9 mouse cellular contexts compared by ENCODE assay signal in the genomic region with DNA sequence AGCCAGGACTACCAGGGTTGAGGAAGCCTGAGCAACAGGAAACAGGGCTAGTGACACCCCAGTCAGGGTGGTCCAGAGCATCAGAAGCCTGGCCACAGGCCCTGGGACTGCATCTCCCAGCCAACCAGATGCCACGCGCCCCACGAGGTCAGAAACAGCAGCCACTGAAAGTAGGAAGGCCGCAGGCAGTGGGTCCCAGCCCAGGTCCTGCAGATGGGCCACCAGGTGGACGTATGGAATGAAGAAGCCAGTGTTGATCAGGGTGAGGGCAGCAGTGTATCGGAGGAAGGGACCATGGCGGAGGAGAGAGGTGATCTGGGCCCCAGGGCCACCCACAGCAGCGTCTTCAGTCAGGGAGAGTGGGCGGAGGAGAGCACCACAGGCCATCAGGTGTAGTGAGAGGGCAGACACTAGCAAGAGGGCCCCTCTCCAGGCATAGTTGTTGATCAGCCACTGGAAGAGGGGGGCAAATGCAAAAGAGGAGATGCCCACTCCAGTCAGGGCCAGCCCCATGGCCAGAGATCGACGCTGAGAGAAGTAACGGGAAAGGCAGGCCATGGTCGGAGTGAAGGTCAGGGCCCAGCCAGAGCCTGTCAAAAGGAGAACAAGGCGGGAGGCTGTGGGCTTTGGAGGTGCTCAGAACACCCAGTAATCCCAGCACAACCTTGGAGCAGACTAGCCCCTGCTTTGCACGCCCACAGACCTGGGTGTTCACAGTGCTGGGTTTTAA. TPM values are rescaled to one million over a fixed set of nuclear protein-coding genes. Genes with fewer than 3 reads are reported as not detected.
A peak's percentile ranks its signal among the peaks of the same experiment; 100 is the strongest.
DNase-seq lines count a peak whose midpoint lies in the region; ATAC-seq lines count a peak whose summit lies in the region.
"Had no signal": no experiment of that assay in that cellular context is flagged by ENCODE, and none has a peak within 500 bp of the region (broad histone marks: within the 10 kb centered on the region; RNA-seq: fewer than 3 reads in every experiment).

No protein-coding gene starts in this region.

- peak overlapping the region; percentile 95; the same call in 1 of the 2 replicates for H3K4me2 ChIP-seq in intestine, embryonic 15.5 days (replicated peaks)
- H3K4me2 ChIP-seq in midbrain, embryonic 14.5 days (ENCODE audit: low read length) = peak overlapping the region; percentile 88

- H3K27me3 ChIP-seq in forebrain, embryonic 10.5 days (ENCODE audit: poor library complexity, severe bottlenecking) = peaks cover 79% of the 10 kb centered on the region
- H3K27me3 ChIP-seq in intestine, embryonic 15.5 days (replicated peaks) = peaks cover 22% of the 10 kb centered on the region
- peaks cover 32% of the 10 kb centered on the region for H3K27me3 ChIP-seq in midbrain, embryonic 14.5 days (ENCODE audit: control insufficient read depth, insufficient read depth, low read length)

- no peak for ATAC-seq in intestine, embryonic 15.5 days
- no peak for ATAC-seq in midbrain, embryonic 14.5 days (ENCODE audit: low FRiP score, low TSS enrichment)
- no peak for ATAC-seq in activated CD4-positive, CD25-positive, alpha-beta regulatory T cell, adult 4 months

- peak; percentile 53 for DNase-seq in kidney, adult 18-20 months
- no peak for DNase-seq in kidney, postnatal 10 days
- DNase-seq in forebrain, embryonic 10.5 days (ENCODE audit: extremely low spot score, low spot score) = no peak
- DNase-seq in midbrain, embryonic 14.5 days = no peak
- no peak for DNase-seq in testis, postnatal 10 days (ENCODE audit: low spot score)
- no peak for DNase-seq in heart, postnatal 10 days

- H3K27ac ChIP-seq in forebrain, embryonic 10.5 days = no peak overlapping the region
- H3K27ac ChIP-seq in intestine, embryonic 15.5 days = no peak overlapping the region; the same call in 1 of the 2 replicates
- H3K27ac ChIP-seq in midbrain, embryonic 14.5 days (replicated peaks; ENCODE audit: low read depth, low read length) = no peak overlapping the region

- H3K36me3 ChIP-seq in forebrain, embryonic 10.5 days (replicated peaks) = peaks cover 23% of the 10 kb centered on the region
- H3K36me3 ChIP-seq in intestine, embryonic 15.5 days = no peaks in the 10 kb centered on the region
- peaks cover 15% of the 10 kb centered on the region; the same call in 1 of the 2 replicates for H3K36me3 ChIP-seq in midbrain, embryonic 14.5 days (ENCODE audit: control insufficient read depth, insufficient read depth, low read length)

- H3K4me1 ChIP-seq in forebrain, embryonic 10.5 days = peaks cover 63% of the 10 kb centered on the region
- peaks cover 34% of the 10 kb centered on the region for H3K4me1 ChIP-seq in intestine, embryonic 15.5 days (replicated peaks)
- peaks cover 43% of the 10 kb centered on the region for H3K4me1 ChIP-seq in midbrain, embryonic 14.5 days (ENCODE audit: control insufficient read depth, insufficient read depth, low read length)

- peak overlapping the region; percentile 8 for H3K9ac ChIP-seq in intestine, embryonic 15.5 days
- peak overlapping the region; percentile 81; the same call in 1 of the 2 replicates for H3K9ac ChIP-seq in midbrain, embryonic 14.5 days (replicated peaks; ENCODE audit: low read length)

- WGBS in forebrain, embryonic 10.5 days = 87% methylated on average over 15 of the region's 15 CpGs
- 85% methylated on average over 15 of the region's 15 CpGs for WGBS in intestine, embryonic 15.5 days
- WGBS in midbrain, embryonic 14.5 days = 91% methylated on average over 15 of the region's 15 CpGs

- H3K9me3 ChIP-seq in forebrain, embryonic 10.5 days = no peaks in the 10 kb centered on the region
- no peaks in the 10 kb centered on the region for H3K9me3 ChIP-seq in intestine, embryonic 15.5 days
- no peaks in the 10 kb centered on the region for H3K9me3 ChIP-seq in midbrain, embryonic 14.5 days (ENCODE audit: control insufficient read depth, low read length)

- H3K4me3 ChIP-seq in forebrain, embryonic 10.5 days = peak overlapping the region; percentile 65
- no peak overlapping the region for H3K4me3 ChIP-seq in intestine, embryonic 15.5 days (replicated peaks)
- peak overlapping the region; percentile 57 for H3K4me3 ChIP-seq in midbrain, embryonic 14.5 days (replicated peaks; ENCODE audit: low read depth, low read length)

- intact Hi-C loops in heart, postnatal 10 days (cut with DNase I) = no loop called here

RNA-seq across cellular contexts. Expression of a gene that starts 2.0 kb away (rescaled TPM):
- polyA plus RNA-seq in forebrain, embryonic 10.5 days (2016; fragmentation: Nextera tagmentation; extraction: Ambion mirVana) = 14.6 and 16.1 TPM in 2 replicates
- polyA plus RNA-seq in intestine, embryonic 15.5 days (2015; fragmentation: Nextera tagmentation; extraction: Ambion mirVana) = 13.2 and 16.0 TPM in 2 replicates
- 10.0 and 10.7 TPM in 2 replicates for polyA plus RNA-seq in midbrain, embryonic 14.5 days (2014; fragmentation: Nextera tagmentation; extraction: Ambion mirVana)
- polyA plus RNA-seq in activated CD4-positive, CD25-positive, alpha-beta regulatory T cell, adult 4 months (2017; shearing (Covaris generic)) = 1 to 10 TPM; 2.6 to 4.1 TPM
- 1 to 10 TPM; 5.2 to 6.8 TPM for total RNA-seq in heart, postnatal 10 days (2021)

RNA-seq across cellular contexts. Expression of a gene that starts 6.4 kb away (rescaled TPM):
- polyA plus RNA-seq in forebrain, embryonic 10.5 days (2016; fragmentation: Nextera tagmentation; extraction: Ambion mirVana) = 0.79 and 1.2 TPM in 2 replicates
- polyA plus RNA-seq in intestine, embryonic 15.5 days (2015; fragmentation: Nextera tagmentation; extraction: Ambion mirVana) = 2.9 and 3.7 TPM in 2 replicates
- polyA plus RNA-seq in midbrain, embryonic 14.5 days (2014; fragmentation: Nextera tagmentation; extraction: Ambion mirVana) = 1.5 and 3.2 TPM in 2 replicates
- not detected for polyA plus RNA-seq in activated CD4-positive, CD25-positive, alpha-beta regulatory T cell, adult 4 months (2017; shearing (Covaris generic))
- under 1 TPM; 0.20 to 0.91 TPM for total RNA-seq in heart, postnatal 10 days (2021)

RNA-seq across cellular contexts. Expression of a gene that starts 10.7 kb away (rescaled TPM):
- polyA plus RNA-seq in forebrain, embryonic 10.5 days (2016; fragmentation: Nextera tagmentation; extraction: Ambion mirVana) = 4.5 and 4.7 TPM in 2 replicates
- 11.1 and 11.9 TPM in 2 replicates for polyA plus RNA-seq in intestine, embryonic 15.5 days (2015; fragmentation: Nextera tagmentation; extraction: Ambion mirVana)
- 2.5 and 4.4 TPM in 2 replicates for polyA plus RNA-seq in midbrain, embryonic 14.5 days (2014; fragmentation: Nextera tagmentation; extraction: Ambion mirVana)
- polyA plus RNA-seq in activated CD4-positive, CD25-positive, alpha-beta regulatory T cell, adult 4 months (2017; shearing (Covaris generic)) = under 1 TPM; 0.23 to 0.36 TPM
- 10 to 100 TPM; 54.7 to 55.5 TPM for total RNA-seq in heart, postnatal 10 days (2021)
- total RNA-seq: MEL had no signal

RNA-seq across cellular contexts. Expression of a gene that starts 18.8 kb away (rescaled TPM):
- 227 TPM in 2 replicates for polyA plus RNA-seq in forebrain, embryonic 10.5 days (2016; fragmentation: Nextera tagmentation; extraction: Ambion mirVana)
- 133 and 138 TPM in 2 replicates for polyA plus RNA-seq in intestine, embryonic 15.5 days (2015; fragmentation: Nextera tagmentation; extraction: Ambion mirVana)
- polyA plus RNA-seq in midbrain, embryonic 14.5 days (2014; fragmentation: Nextera tagmentation; extraction: Ambion mirVana) = 171 and 205 TPM in 2 replicates
- polyA plus RNA-seq in activated CD4-positive, CD25-positive, alpha-beta regulatory T cell, adult 4 months (2017; shearing (Covaris generic)) = 100 to 1,000 TPM; 124 to 159 TPM
- total RNA-seq in heart, postnatal 10 days (2021) = 10 to 100 TPM; 54.8 to 60.8 TPM

RNA-seq across cellular contexts. Expression of a gene that starts 20.7 kb away (rescaled TPM):
- 7.9 and 10.1 TPM in 2 replicates for polyA plus RNA-seq in forebrain, embryonic 10.5 days (2016; fragmentation: Nextera tagmentation; extraction: Ambion mirVana)
- polyA plus RNA-seq in intestine, embryonic 15.5 days (2015; fragmentation: Nextera tagmentation; extraction: Ambion mirVana) = 8.8 and 10.6 TPM in 2 replicates
- polyA plus RNA-seq in midbrain, embryonic 14.5 days (2014; fragmentation: Nextera tagmentation; extraction: Ambion mirVana) = 13.4 and 16.3 TPM in 2 replicates
- 1 to 10 TPM; 5.2 to 7.6 TPM for polyA plus RNA-seq in activated CD4-positive, CD25-positive, alpha-beta regulatory T cell, adult 4 months (2017; shearing (Covaris generic))
- 1 to 10 TPM; 3.3 to 3.4 TPM for total RNA-seq in heart, postnatal 10 days (2021)
